Mouse (Mus musculus) MEL (cell line): Measurements from ENCODE around the gene Gm21060. TPM values are rescaled to one million over a fixed set of nuclear protein-coding genes. Genes with fewer than 3 reads are reported as not detected.

ENCODE experiments used
- DNase-seq: peaks from one replicate; pipeline ENCODE4 v3.0.0; 2011; ENCODE audit warnings: low read depth, low spot score
- H3K27ac ChIP-seq: 2 replicates; pipeline ENCODE4 v1.5.1; 2012; ENCODE audit warnings: low read depth, mild to moderate bottlenecking, control low read depth, low read length, moderate library complexity; ENCODE audit not compliant: control insufficient read depth
- H3K27me3 ChIP-seq, 2 experiments: fragments of 150-350 bp in 1 of 2; sonication (generic) in 1 of 2; 2 replicates each; pipeline ENCODE4 v1.6.1; 2012; ENCODE audit warnings: low read length in 2 of 2, mild to moderate bottlenecking in 2 of 2, improper control_type of control experiment in 1 of 2, moderate library complexity in 1 of 2; ENCODE audit not compliant: insufficient read depth in 2 of 2, control insufficient read depth in 1 of 2
- H3K36me3 ChIP-seq, 2 experiments: 2 replicates each; pipeline ENCODE4 v1.6.1; 2012 to 2014; ENCODE audit warnings: low read length in 2 of 2, improper control_type of control experiment in 1 of 2, inconsistent platforms in 1 of 2, mild to moderate bottlenecking in 1 of 2; ENCODE audit not compliant: insufficient read depth in 2 of 2, control insufficient read depth in 1 of 2
- H3K4me1 ChIP-seq, 2 experiments: fragments of 150-350 bp in 1 of 2; sonication (generic) in 1 of 2; 2 replicates each; pipeline ENCODE4 v1.6.1; 2012; ENCODE audit warnings: low read length in 2 of 2, improper control_type of control experiment in 1 of 2, mild to moderate bottlenecking in 1 of 2; ENCODE audit not compliant: insufficient read depth in 2 of 2, control insufficient read depth in 1 of 2
- H3K4me3 ChIP-seq, 2 experiments: fragments of 150-350 bp in 1 of 2; sonication (generic) in 1 of 2; 2 replicates each; pipeline ENCODE4 v1.5.1; 2012; ENCODE audit warnings: low read depth in 2 of 2, low read length in 2 of 2, mild to moderate bottlenecking in 2 of 2, moderate library complexity in 2 of 2, control low read depth in 1 of 2, improper control_type of control experiment in 1 of 2; ENCODE audit not compliant: control insufficient read depth in 1 of 2, insufficient read depth in 1 of 2
- H3K79me2 ChIP-seq: 2 replicates; pipeline ENCODE4 v1.6.1; 2012; ENCODE audit warnings: mild to moderate bottlenecking, low read length, moderate library complexity; ENCODE audit not compliant: control insufficient read depth, poor library complexity, insufficient read depth
- H3K9ac ChIP-seq: 2 replicates; pipeline ENCODE4 v1.6.1; 2012; ENCODE audit warnings: low read depth, mild to moderate bottlenecking, control low read depth, low read length, moderate library complexity; ENCODE audit not compliant: control insufficient read depth, poor library complexity, severe bottlenecking
- H3K9me3 ChIP-seq: fragments of 150-350 bp; sonication (generic); replicated peaks from 2 replicates; pipeline ENCODE4 v1.6.1; 2012; ENCODE audit warnings: mild to moderate bottlenecking, low read length, improper control_type of control experiment, moderate library complexity; ENCODE audit not compliant: insufficient read depth
- CHD1 ChIP-seq: IDR thresholded peaks from 2 replicates; pipeline ENCODE4 v1.6.1; 2012; ENCODE audit warnings: low read depth, mild to moderate bottlenecking, inconsistent platforms, low read length, improper control_type of control experiment
- EP300 ChIP-seq, 2 experiments: IDR thresholded peaks; 2 replicates each; pipeline ENCODE4 v1.6.1; 2011; ENCODE audit warnings: improper control_type of control experiment in 2 of 2, low read length in 2 of 2, low read depth in 1 of 2, mild to moderate bottlenecking in 1 of 2
- GATA1 ChIP-seq: IDR thresholded peaks from 2 replicates; pipeline ENCODE4 v1.6.1; 2011; ENCODE audit warnings: low read depth, low read length, improper control_type of control experiment
- JUND ChIP-seq: IDR thresholded peaks from 2 replicates; pipeline ENCODE4 v1.6.1; 2011; ENCODE audit warnings: low read depth, mild to moderate bottlenecking, improper control_type of control experiment, low read length
- MAFK ChIP-seq: IDR thresholded peaks from 2 replicates; pipeline ENCODE4 v1.6.1; 2011; ENCODE audit warnings: low read depth, mild to moderate bottlenecking, low read length, improper control_type of control experiment, borderline replicate concordance
- MAZ ChIP-seq: IDR thresholded peaks from 2 replicates; pipeline ENCODE4 v1.6.1; 2012; ENCODE audit warnings: low read depth, mild to moderate bottlenecking, inconsistent platforms, low read length, improper control_type of control experiment
- MXI1 ChIP-seq: IDR thresholded peaks from 2 replicates; pipeline ENCODE4 v1.6.1; 2011; ENCODE audit warnings: mild to moderate bottlenecking, low read depth, low read length, improper control_type of control experiment
- MYC ChIP-seq: IDR thresholded peaks from 2 replicates; pipeline ENCODE4 v1.6.1; 2011; ENCODE audit warnings: low read depth, mild to moderate bottlenecking, low read length, improper control_type of control experiment, moderate library complexity
- NRF1 ChIP-seq: IDR thresholded peaks from 2 replicates; pipeline ENCODE4 v1.6.1; 2014; ENCODE audit warnings: low read depth, mild to moderate bottlenecking, inconsistent platforms, low read length, improper control_type of control experiment, moderate library complexity; ENCODE audit not compliant: poor library complexity, insufficient read depth, severe bottlenecking
- POLR2A ChIP-seq, 2 experiments: IDR thresholded peaks; 2 replicates each; pipeline ENCODE4 v1.6.1; 2011 to 2012; ENCODE audit warnings: low read length in 2 of 2, mild to moderate bottlenecking in 2 of 2, control low read depth in 1 of 2, improper control_type of control experiment in 1 of 2, low read depth in 1 of 2, moderate library complexity in 1 of 2; ENCODE audit not compliant: control insufficient read depth in 1 of 2, insufficient read depth in 1 of 2, poor library complexity in 1 of 2
- POLR2AphosphoS5 ChIP-seq: IDR thresholded peaks from 2 replicates; pipeline ENCODE4 v1.6.1; 2012; ENCODE audit warnings: low read depth, borderline replicate concordance, mild to moderate bottlenecking, inconsistent platforms, low read length, moderate library complexity, mixed read lengths
- RAD21 ChIP-seq: IDR thresholded peaks from 2 replicates; pipeline ENCODE4 v1.6.1; 2011; ENCODE audit warnings: mild to moderate bottlenecking, low read depth, low read length, improper control_type of control experiment
- SIN3A ChIP-seq: IDR thresholded peaks from 2 replicates; pipeline ENCODE4 v1.6.1; 2012; ENCODE audit warnings: low read length, improper control_type of control experiment, inconsistent platforms
- TAL1 ChIP-seq: IDR thresholded peaks from 2 replicates; pipeline ENCODE4 v1.6.1; 2012; ENCODE audit warnings: mild to moderate bottlenecking, inconsistent platforms, low read length, moderate library complexity, mixed read lengths
- TBP ChIP-seq: IDR thresholded peaks from 2 replicates; pipeline ENCODE4 v1.8.0; 2011; ENCODE audit warnings: low read depth, low read length, improper control_type of control experiment
- UBTF ChIP-seq: IDR thresholded peaks from 2 replicates; pipeline ENCODE4 v1.6.1; 2012; ENCODE audit warnings: low read depth, mild to moderate bottlenecking, inconsistent platforms, low read length, improper control_type of control experiment, moderate library complexity, borderline replicate concordance; ENCODE audit not compliant: insufficient read depth
- USF2 ChIP-seq, 2 experiments: IDR thresholded peaks; 2 replicates each; pipeline ENCODE4 v1.6.1; 2011 to 2012; ENCODE audit warnings: improper control_type of control experiment in 2 of 2, low read length in 2 of 2, borderline replicate concordance in 1 of 2, inconsistent platforms in 1 of 2, low read depth in 1 of 2, mild to moderate bottlenecking in 1 of 2; ENCODE audit not compliant: insufficient read depth in 1 of 2
- ZKSCAN1 ChIP-seq: IDR thresholded peaks from 2 replicates; pipeline ENCODE4 v1.6.1; 2012; ENCODE audit warnings: low read depth, mild to moderate bottlenecking, inconsistent platforms, low read length, improper control_type of control experiment, moderate library complexity
- ZMIZ1 ChIP-seq: IDR thresholded peaks from 2 replicates; pipeline ENCODE4 v1.6.1; 2012; ENCODE audit warnings: low read depth, mild to moderate bottlenecking, inconsistent platforms, low read length, improper control_type of control experiment, moderate library complexity
- polyA plus RNA-seq, 2 experiments: library from polyadenylated mRNA; stranded (reverse) in 1 of 2; unstranded in 1 of 2; fragments of >175 nt in 1 of 2; fragments of >200 nt in 1 of 2; gene quantifications; 2 replicates each; pipeline versions ENCODE4 v1.2.1 to v1.2.4; 2012; ENCODE audit warnings: low replicate concordance in 2 of 2, low read depth in 1 of 2; ENCODE audit not compliant: insufficient read length in 2 of 2, insufficient read depth in 1 of 2, missing spikeins in 1 of 2
- total RNA-seq: library from RNA; depleted of rRNA; stranded (reverse); fragments of 300-350 nt; gene quantifications from 2 replicates; pipeline ENCODE4 v1.2.3, GENCODE M21; 2012

Gene Gm21060
- total and polyA plus RNA-seq, 3 experiments, result not detected

DNA sequence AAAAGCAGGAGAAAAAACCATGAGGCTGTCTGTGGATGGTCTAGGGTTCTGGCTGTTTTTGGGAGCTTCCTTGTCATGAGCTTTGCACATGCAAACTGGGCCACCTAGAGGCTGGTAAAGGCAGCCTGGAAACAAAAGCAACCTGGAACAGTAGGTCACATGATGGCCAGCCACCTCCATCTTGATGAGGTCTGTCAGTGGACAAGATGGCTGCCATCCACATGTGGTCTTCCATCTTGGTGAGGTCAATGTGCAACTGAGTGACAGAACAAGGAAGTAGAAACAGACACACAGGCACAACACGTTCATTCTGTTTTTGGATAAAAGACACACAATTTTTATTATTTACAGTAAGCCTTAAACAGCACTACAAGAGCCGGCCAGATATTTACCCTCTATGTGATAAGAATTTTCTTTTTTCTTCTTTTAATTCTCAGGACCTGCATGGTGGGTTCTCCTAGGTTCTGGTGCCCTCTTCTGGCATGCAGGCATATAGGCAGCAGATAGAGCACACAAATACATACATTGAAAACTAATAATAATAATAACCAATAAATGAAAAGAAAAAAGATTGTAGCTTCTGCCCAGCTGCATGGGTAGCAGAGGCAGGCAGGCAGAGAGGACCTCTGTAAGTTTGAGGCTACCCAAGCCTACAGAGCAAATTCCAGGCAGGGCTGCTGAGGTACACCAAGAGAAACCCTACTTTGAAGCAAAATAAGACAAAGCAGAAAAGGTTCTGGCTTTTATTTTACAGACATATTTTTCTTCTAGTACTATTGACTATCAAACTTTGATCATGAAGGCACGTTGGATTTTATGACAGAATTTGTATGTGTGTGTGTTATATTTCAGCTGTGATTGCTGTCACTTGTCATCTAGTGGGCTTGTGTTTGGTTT, 31.3 kb downstream of the Gm21060 start (continued):
- TF ChIP-seq POLR2AphosphoS5 (no peak), RAD21 (peak; percentile 88), USF2 (IDR thresholded peaks at IDR 0.05; ENCODE audit: borderline replicate concordance in 1 of 2, insufficient read depth in 1 of 2, low read depth in 1 of 2, low read length in 2 of 2) (peak; percentile 68 to 95), UBTF (no peak)

DNA sequence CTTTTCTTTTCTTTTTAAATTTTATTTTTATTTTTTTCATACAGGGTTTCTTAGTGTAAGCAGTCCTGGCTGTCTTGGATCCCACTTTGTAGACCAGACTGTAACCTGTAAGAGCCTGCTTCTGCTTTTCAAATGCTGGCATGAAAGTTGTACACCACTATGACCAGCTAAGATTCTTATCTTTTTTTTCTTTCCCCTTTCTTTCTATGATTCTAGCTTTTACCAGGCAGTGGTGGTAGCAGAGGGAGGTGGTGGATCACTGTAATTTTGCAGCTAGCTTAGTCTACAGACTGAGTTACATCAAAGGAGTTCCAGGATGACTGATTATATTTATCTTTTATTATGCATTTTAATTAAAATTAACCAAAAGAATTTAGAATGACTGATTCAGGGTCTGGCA, 31.9 kb downstream of the Gm21060 start:
- Histone ChIP-seq H3K36me3 (peaks cover 0 to 6% of the 10 kb centered on the region in 2 experiments; a peak in 2 of 4 replicates), H3K79me2 (no peaks in the 10 kb centered on the region), H3K4me1 (peaks cover 6 to 8% of the 10 kb centered on the region in 2 experiments; a peak in 3 of 4 replicates), H3K27me3 (no peaks in the 10 kb centered on the region), H3K4me3 (peak overlapping the region in 1 of 2 experiments; percentile 1; a peak in 1 of 4 replicates), H3K9me3 (no peaks in the 10 kb centered on the region), H3K9ac (peak overlapping the region; percentile 35), H3K27ac (peak overlapping the region; percentile 61; the same call in 1 of the 2 replicates)
- peak; percentile 82 for DNase-seq
- TF ChIP-seq GATA1 (peak; percentile 66), TBP (no peak), EP300 (IDR thresholded peaks at IDR 0.05; ENCODE audit: low read depth in 1 of 2, low read length in 2 of 2) (peak in 1 of 2 experiments; percentile 52; a peak in 1 of 4 replicates)

DNA sequence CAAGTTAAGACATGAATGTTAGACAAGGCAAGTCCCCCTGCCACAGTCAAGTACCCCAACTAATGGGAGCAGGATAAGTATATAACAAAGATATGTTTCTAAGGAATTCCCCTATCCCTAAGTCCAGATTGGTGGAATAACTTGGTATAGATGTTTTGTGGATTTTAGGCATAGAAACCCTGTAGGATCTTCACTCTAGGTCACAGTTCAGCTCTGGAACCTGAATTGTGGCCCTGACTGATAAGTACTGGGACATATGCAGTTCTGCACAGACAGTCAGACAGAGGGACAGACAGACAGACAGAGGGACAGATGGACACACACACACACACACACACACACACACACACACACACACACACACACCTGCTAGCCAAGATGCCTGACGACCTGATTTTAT, 32.6 kb downstream of the Gm21060 start:
- peaks cover 6 to 8% of the 10 kb centered on the region in 2 experiments; a peak in 3 of 4 replicates for H3K4me1 ChIP-seq
- peak overlapping the region; percentile 39; the same call in 1 of the 2 replicates for H3K27ac ChIP-seq
- no peak overlapping the region for H3K4me3 ChIP-seq
- peak; percentile 88 for DNase-seq
- H3K36me3 ChIP-seq, result peaks cover 0 to 6% of the 10 kb centered on the region in 2 experiments; a peak in 2 of 4 replicates
- no peaks in the 10 kb centered on the region for H3K9me3 ChIP-seq
- H3K9ac ChIP-seq, result no peak overlapping the region
- no peaks in the 10 kb centered on the region for H3K27me3 ChIP-seq
- TF ChIP-seq ZMIZ1 (no peak), MYC (no peak), JUND (no peak), CHD1 (no peak), SIN3A (no peak), POLR2A (IDR thresholded peaks at IDR 0.05; ENCODE audit: control insufficient read depth in 1 of 2, insufficient read depth in 1 of 2, low read depth in 1 of 2, low read length in 2 of 2, poor library complexity in 1 of 2) (no peak), NRF1 (no peak), TAL1 (no peak), EP300 (IDR thresholded peaks at IDR 0.05; ENCODE audit: low read depth in 1 of 2, low read length in 2 of 2) (no peak), MXI1 (no peak), MAZ (no peak), MAFK (no peak), USF2 (IDR thresholded peaks at IDR 0.05; ENCODE audit: borderline replicate concordance in 1 of 2, insufficient read depth in 1 of 2, low read depth in 1 of 2, low read length in 2 of 2) (no peak), ZKSCAN1 (no peak)
- no peaks in the 10 kb centered on the region for H3K79me2 ChIP-seq
